Mouse (Mus musculus) E14TG2a.4 (cell line): ENCODE data around the gene Aff3.

ENCODE experiments used
- H3K27me3 ChIP-seq: 2 replicates; pipeline ENCODE4 v1.6.1; 2014; ENCODE audit warnings: low read length, control low read depth; ENCODE audit not compliant: insufficient read depth
- H3K36me3 ChIP-seq: 2 replicates; pipeline ENCODE4 v1.6.1; 2014; ENCODE audit warnings: low read length, control low read depth; ENCODE audit not compliant: insufficient read depth
- H3K4me1 ChIP-seq: replicated peaks from 2 replicates; pipeline ENCODE4 v1.6.1; 2014; ENCODE audit warnings: low read depth, low read length, control low read depth
- H3K4me3 ChIP-seq: replicated peaks from 2 replicates; pipeline ENCODE4 v1.5.1; 2014; ENCODE audit warnings: mild to moderate bottlenecking, low read length
- H3K9me3 ChIP-seq: 2 replicates; pipeline ENCODE4 v1.6.1; 2014; ENCODE audit warnings: low read length, control low read depth
- CTCF ChIP-seq: conservative IDR thresholded peaks from 2 replicates; pipeline ENCODE4 v1.5.1; 2014; ENCODE audit warnings: low read length
- NANOG ChIP-seq: IDR thresholded peaks from 2 replicates; pipeline ENCODE4 v1.6.1; 2014; ENCODE audit warnings: borderline replicate concordance, low read length, mixed read lengths
- POU5F1 ChIP-seq: IDR thresholded peaks from 2 replicates; pipeline ENCODE4 v1.6.1; 2014; ENCODE audit warnings: low read length, borderline replicate concordance

Aff3 gene

DNA sequence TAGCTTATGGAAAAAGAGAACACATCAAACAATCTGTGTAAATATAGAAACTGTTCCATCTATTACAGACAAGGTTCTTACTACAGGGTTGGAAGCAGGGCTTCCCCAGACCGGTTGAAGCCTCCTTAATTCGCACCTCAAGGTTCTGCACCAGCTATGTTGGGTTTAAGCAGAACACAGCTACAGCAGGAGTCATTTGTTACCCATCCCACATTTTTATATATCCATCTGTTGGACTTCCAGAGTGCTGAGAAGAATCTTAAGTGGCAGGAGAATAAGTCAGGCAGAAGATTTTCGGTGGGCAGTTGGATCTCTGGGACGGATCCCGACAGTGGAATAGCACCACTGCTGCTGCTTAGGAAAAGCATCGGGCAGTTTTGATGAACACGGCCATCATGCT, 384.2 kb downstream of the Aff3 start:
- Histone ChIP-seq H3K9me3 (no peaks in the 10 kb centered on the region), H3K36me3 (no peaks in the 10 kb centered on the region), H3K4me1 (no peaks in the 10 kb centered on the region), H3K27me3 (no peaks in the 10 kb centered on the region), H3K4me3 (no peak overlapping the region)
- TF ChIP-seq CTCF (no peak), NANOG (no peak), POU5F1 (no peak)

DNA sequence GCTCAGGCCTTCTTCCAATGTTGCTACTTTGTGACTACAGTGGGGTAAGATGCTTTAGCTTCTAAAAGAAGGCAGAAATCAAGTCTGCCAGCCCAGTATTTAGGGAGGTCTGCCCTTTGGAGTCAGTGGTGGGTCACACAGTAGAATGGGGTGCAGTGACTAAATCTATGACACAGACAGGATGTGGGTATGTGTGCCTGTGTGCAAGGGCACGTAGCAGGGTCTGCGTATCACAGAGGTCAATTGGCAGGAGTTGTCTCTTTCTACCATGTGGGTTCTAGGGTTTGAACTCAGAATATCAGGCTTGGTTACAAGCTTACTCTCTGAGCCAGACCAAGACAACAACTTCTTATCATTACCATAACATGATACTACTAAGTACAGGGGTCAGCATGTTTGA, 393.4 kb downstream of the Aff3 start:
- no peaks in the 10 kb centered on the region for H3K4me1 ChIP-seq

DNA sequence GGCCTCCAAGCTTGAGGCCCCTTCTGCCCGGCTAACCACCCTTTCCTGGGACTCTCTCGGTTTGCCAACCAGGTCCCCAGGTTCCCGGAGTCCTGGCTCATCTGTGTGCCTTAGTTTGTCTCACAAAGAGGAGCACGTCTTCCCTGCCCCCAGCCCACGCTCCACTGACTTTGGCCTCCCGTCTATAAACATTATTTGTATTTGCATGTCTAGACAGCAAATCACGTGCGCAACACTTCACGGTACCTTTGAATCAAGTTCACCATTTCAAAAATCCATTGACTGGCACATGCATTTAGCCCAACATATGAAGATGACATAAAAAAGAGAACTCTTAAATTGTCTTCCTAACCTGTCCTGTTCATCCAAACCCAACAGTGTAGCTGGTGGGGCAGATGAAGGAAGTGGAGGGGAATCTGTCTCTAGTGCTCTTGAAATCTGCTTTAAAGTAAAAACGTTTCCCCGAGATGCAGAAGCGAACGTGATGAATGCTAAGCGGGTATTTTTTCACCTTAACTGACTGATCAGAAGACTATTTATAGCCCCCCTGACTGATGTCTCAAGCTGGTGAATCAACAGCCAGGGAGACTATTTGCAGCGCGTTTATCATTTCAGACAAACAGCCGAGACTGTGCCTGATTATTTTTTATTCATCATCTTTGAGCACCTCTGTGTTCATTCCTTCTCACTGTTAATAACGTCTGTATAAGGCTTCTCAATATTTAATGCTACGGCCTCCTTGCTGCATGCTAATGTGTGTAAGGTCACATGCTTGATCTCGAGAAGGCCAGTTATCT, 396.3 kb downstream of the Aff3 start:
- no peak for TF ChIP-seq CTCF
- no peak for TF ChIP-seq NANOG
- TF ChIP-seq POU5F1: no peak
- no peaks in the 10 kb centered on the region for H3K27me3 ChIP-seq

More for the DNA sequence above, 393.4 kb downstream of the Aff3 start:
- TF ChIP-seq NANOG (no peak), POU5F1 (no peak)
- H3K4me3 ChIP-seq: no peak overlapping the region
- no peaks in the 10 kb centered on the region for H3K27me3 ChIP-seq
- H3K36me3 ChIP-seq: no peaks in the 10 kb centered on the region
- no peaks in the 10 kb centered on the region for H3K9me3 ChIP-seq

DNA sequence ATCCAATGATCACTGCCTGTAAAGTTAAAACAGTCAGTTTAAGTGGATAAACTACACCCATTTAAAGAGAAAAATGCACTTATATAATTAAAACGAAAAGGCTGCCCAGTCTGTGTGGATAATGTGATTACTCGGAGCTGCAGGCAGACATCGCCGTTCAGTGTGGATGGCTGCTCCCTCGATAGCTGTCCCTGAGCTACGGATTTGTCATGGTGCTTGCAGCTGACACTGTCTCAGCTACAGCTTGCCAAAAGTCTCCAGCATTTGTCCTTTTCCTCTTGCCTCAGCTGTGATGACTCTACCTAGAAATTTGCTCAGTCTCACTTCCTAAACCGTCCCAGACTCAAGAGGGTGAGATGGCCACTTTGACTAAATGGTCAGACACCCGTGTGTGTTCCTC, 401.5 kb downstream of the Aff3 start:
- H3K4me1 ChIP-seq: no peaks in the 10 kb centered on the region
- H3K9me3 ChIP-seq: no peaks in the 10 kb centered on the region
- H3K36me3 ChIP-seq: no peaks in the 10 kb centered on the region
- TF ChIP-seq NANOG: no peak
- TF ChIP-seq POU5F1: no peak
- no peak for TF ChIP-seq CTCF
- no peak overlapping the region for H3K4me3 ChIP-seq
- no peaks in the 10 kb centered on the region for H3K27me3 ChIP-seq

More for the DNA sequence above, 396.3 kb downstream of the Aff3 start:
- Histone ChIP-seq H3K36me3 (no peaks in the 10 kb centered on the region), H3K9me3 (no peaks in the 10 kb centered on the region), H3K4me1 (no peaks in the 10 kb centered on the region), H3K4me3 (no peak overlapping the region)

DNA sequence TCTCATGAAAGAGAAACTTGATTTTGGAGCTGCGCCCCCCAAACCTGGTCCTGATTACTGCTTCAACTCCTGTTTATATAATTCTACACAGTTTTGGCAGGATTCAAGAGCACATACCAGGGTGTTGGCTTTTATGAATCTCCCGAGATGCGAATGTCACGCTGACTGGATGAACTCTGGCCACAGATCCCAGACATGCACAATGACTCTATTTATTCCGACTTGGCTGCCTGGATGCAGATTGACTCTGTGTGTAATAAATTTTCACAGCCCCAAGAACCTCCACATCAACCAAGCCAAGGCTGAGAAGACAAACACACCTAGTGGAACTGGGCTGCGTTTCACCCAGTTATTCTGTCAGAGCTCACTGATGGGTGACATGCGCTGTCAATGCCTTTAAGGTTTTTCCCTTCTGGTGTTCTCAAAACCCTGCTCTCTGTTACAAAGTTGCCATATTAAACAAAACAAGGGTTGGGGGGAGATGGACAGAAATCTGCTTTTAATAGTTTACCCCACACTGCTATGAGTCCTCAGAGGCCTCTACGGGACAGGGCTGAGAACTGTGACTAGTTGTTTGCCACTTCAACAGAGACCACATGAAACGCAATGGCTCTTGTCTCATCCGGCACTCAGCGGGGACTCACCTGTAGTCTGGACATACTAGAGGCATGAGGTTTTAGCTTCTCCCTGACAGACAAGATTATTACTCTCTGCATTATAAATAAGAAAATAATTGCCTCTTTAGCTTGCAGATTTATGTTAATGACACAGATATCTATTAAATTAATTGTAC, 402.2 kb downstream of the Aff3 start:
- no peaks in the 10 kb centered on the region for H3K27me3 ChIP-seq
- no peak overlapping the region for H3K4me3 ChIP-seq
- H3K9me3 ChIP-seq: no peaks in the 10 kb centered on the region
- H3K36me3 ChIP-seq: no peaks in the 10 kb centered on the region
- TF ChIP-seq CTCF: no peak
- TF ChIP-seq POU5F1: no peak
- TF ChIP-seq NANOG: no peak
- no peaks in the 10 kb centered on the region for H3K4me1 ChIP-seq

DNA sequence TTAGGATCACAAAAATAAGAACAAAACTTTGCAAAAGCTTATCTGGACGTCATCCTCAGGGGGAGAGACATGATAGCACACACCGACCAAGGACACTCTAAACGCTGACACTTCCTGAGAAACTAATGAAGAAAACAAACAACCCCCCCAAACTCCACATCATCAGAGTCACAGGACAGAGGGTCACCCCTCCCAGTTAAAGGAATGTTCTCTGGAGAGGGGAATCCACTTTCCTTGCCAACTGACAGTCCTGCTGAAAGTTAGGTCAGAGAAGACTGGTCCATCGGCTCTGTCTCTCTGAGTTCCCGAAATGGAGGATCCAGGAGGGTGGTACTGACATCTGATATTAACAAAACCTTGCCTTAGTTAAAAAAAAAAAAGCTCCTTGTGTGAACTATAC, 403.7 kb downstream of the Aff3 start:
- TF ChIP-seq CTCF (no peak), POU5F1 (no peak), NANOG (no peak)
- no peaks in the 10 kb centered on the region; the same call in 1 of the 2 replicates for H3K27me3 ChIP-seq
- H3K36me3 ChIP-seq: no peaks in the 10 kb centered on the region
- no peak overlapping the region for H3K4me3 ChIP-seq
- H3K4me1 ChIP-seq: 0 out of 2 replicates have a peak, but pooled peaks cover under 1% of the 10 kb centered on the region
- no peaks in the 10 kb centered on the region for H3K9me3 ChIP-seq

DNA sequence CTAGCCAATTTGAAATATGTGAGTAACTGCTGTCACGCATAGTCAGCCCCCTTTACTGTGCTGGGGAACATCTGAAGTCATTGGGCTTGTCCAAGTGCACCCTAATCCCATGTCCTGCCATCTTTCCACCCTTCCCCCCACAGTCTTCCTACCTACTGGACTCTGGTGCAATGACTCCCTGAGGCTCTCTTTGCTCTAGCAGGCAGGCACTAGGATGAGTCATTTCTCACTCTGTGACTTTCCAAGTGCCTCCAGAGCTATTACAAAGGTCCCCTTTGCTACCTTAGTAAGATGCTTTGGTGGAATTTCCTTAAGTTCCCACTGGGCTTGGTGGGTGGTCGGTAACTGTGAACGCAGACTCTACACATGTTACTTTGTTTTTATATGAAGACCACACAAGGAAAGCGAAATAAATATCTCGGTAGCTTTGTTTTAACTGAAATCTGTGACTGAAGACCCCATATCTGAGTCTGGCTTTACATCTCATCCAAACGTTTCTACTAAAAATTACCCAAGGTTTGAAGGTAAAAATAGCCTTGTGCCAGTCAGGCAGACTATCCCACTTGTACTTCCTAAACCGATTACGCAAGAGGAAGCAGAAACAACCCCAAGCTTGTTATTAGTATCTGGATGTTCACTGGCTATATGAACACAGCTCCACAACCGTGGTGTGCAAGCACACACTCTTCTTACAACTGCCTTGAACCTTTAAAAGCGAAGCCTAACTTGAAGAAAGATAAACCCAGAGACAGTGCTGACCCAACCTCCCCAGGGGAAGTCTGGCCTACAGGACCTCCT, 405.0 kb downstream of the Aff3 start:
- Histone ChIP-seq H3K4me1 (0 out of 2 replicates have a peak, but pooled peaks cover 6% of the 10 kb centered on the region), H3K27me3 (no peaks in the 10 kb centered on the region; the same call in 1 of the 2 replicates), H3K4me3 (no peak overlapping the region), H3K9me3 (peaks cover 4% of the 10 kb centered on the region; the same call in 1 of the 2 replicates), H3K36me3 (no peaks in the 10 kb centered on the region)
- TF ChIP-seq POU5F1 (no peak), NANOG (no peak), CTCF (no peak)

DNA sequence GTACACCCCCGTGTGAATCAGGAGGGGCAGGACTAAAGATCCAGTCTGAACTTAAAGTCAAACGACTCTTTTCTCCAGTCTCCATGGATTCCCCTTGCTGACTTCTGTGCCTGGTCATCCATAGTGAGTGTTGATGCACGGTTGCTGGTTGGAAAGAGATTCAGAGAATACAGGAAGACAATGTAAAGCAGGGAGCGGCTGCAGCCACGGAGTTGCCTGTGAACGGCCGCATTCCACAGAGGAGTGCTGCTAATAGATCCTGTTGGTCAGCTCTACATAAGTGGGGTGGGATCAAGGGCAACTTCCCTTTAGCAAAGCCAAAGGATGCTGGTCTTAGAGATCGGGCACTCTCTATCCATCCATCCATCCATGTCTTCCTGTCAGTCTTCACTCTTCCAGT, 410.3 kb downstream of the Aff3 start:
- Histone ChIP-seq H3K9me3 (peaks cover 4% of the 10 kb centered on the region; the same call in 1 of the 2 replicates), H3K36me3 (no peaks in the 10 kb centered on the region), H3K4me1 (0 out of 2 replicates have a peak, but pooled peaks cover 6% of the 10 kb centered on the region), H3K4me3 (no peak overlapping the region), H3K27me3 (no peaks in the 10 kb centered on the region; the same call in 1 of the 2 replicates)
- no peak for TF ChIP-seq POU5F1
- TF ChIP-seq NANOG: no peak
- no peak for TF ChIP-seq CTCF
